Mouse (Mus musculus): ENCODE results near the gene Xylt1.

Xylt1 gene

GRCm38 (mm10) chr7:117383147-117383940 is 2.6 kb downstream of the Xylt1 start:
- peak; percentile 67 for DNase-seq (ENCODE audit: low read depth, low spot score)
- Histone ChIP-seq H3K36me3 (ENCODE audit: control insufficient read depth, insufficient read depth, low read length, poor library complexity, severe bottlenecking) (no peaks in the 10 kb centered on the region), H3K27me3 (ENCODE audit: control insufficient read depth, insufficient read depth, low read length, poor library complexity, severe bottlenecking) (no peaks in the 10 kb centered on the region)

- Histone ChIP-seq H3K36me3 (ENCODE audit: control insufficient read depth, insufficient read depth, low read length, poor library complexity, severe bottlenecking) (no peaks in the 10 kb centered on the region), H3K27me3 (ENCODE audit: control insufficient read depth, insufficient read depth, low read length, poor library complexity, severe bottlenecking) (no peaks in the 10 kb centered on the region)
- DNase-seq (ENCODE audit: low read depth, low spot score), result no peak
Observed at GRCm38 (mm10) chr7:117386376-117386775, 5.6 kb downstream of the Xylt1 start.

- no peaks in the 10 kb centered on the region for H3K27me3 ChIP-seq (ENCODE audit: control insufficient read depth, insufficient read depth, low read length, poor library complexity, severe bottlenecking)
- DNase-seq (ENCODE audit: low read depth, low spot score), result no peak
- H3K36me3 ChIP-seq (ENCODE audit: control insufficient read depth, insufficient read depth, low read length, poor library complexity, severe bottlenecking), result no peaks in the 10 kb centered on the region
Observed at GRCm38 (mm10) chr7:117388284-117388988, 7.7 kb downstream of the Xylt1 start.

GRCm38 (mm10) chr7:117389048-117389447 is 8.3 kb downstream of the Xylt1 start:
- H3K36me3 ChIP-seq (ENCODE audit: control insufficient read depth, insufficient read depth, low read length, poor library complexity, severe bottlenecking), result no peaks in the 10 kb centered on the region
- no peak for DNase-seq (ENCODE audit: low read depth, low spot score)
- no peaks in the 10 kb centered on the region for H3K27me3 ChIP-seq (ENCODE audit: control insufficient read depth, insufficient read depth, low read length, poor library complexity, severe bottlenecking)

- DNase-seq (ENCODE audit: low read depth, low spot score), result no peak
- no peaks in the 10 kb centered on the region for H3K36me3 ChIP-seq (ENCODE audit: control insufficient read depth, insufficient read depth, low read length, poor library complexity, severe bottlenecking)
- H3K27me3 ChIP-seq (ENCODE audit: control insufficient read depth, insufficient read depth, low read length, poor library complexity, severe bottlenecking), result no peaks in the 10 kb centered on the region
Observed at GRCm38 (mm10) chr7:117392863-117393569, 12.2 kb downstream of the Xylt1 start.

- no peaks in the 10 kb centered on the region for H3K36me3 ChIP-seq (ENCODE audit: control insufficient read depth, insufficient read depth, low read length, poor library complexity, severe bottlenecking)
- no peaks in the 10 kb centered on the region for H3K27me3 ChIP-seq (ENCODE audit: control insufficient read depth, insufficient read depth, low read length, poor library complexity, severe bottlenecking)
- DNase-seq (ENCODE audit: low read depth, low spot score), result peak; percentile 74
Observed at GRCm38 (mm10) chr7:117393976-117394375, 13.2 kb downstream of the Xylt1 start.

- H3K27me3 ChIP-seq (ENCODE audit: control insufficient read depth, insufficient read depth, low read length, poor library complexity, severe bottlenecking), result no peaks in the 10 kb centered on the region
- no peaks in the 10 kb centered on the region for H3K36me3 ChIP-seq (ENCODE audit: control insufficient read depth, insufficient read depth, low read length, poor library complexity, severe bottlenecking)
- DNase-seq (ENCODE audit: low read depth, low spot score), result no peak
Observed at GRCm38 (mm10) chr7:117394380-117394779, 13.6 kb downstream of the Xylt1 start.

- no peaks in the 10 kb centered on the region for H3K27me3 ChIP-seq (ENCODE audit: control insufficient read depth, insufficient read depth, low read length, poor library complexity, severe bottlenecking)
- DNase-seq (ENCODE audit: low read depth, low spot score), result no peak
- no peaks in the 10 kb centered on the region for H3K36me3 ChIP-seq (ENCODE audit: control insufficient read depth, insufficient read depth, low read length, poor library complexity, severe bottlenecking)
Observed at GRCm38 (mm10) chr7:117395511-117395910, 14.7 kb downstream of the Xylt1 start.

GRCm38 (mm10) chr7:117397877-117398276 is 17.1 kb downstream of the Xylt1 start:
- no peak for DNase-seq (ENCODE audit: low read depth, low spot score)
- no peaks in the 10 kb centered on the region for H3K27me3 ChIP-seq (ENCODE audit: control insufficient read depth, insufficient read depth, low read length, poor library complexity, severe bottlenecking)
- H3K36me3 ChIP-seq (ENCODE audit: control insufficient read depth, insufficient read depth, low read length, poor library complexity, severe bottlenecking), result no peaks in the 10 kb centered on the region

- no peaks in the 10 kb centered on the region for H3K36me3 ChIP-seq (ENCODE audit: control insufficient read depth, insufficient read depth, low read length, poor library complexity, severe bottlenecking)
- DNase-seq (ENCODE audit: low read depth, low spot score), result peak; percentile 35
- no peaks in the 10 kb centered on the region for H3K27me3 ChIP-seq (ENCODE audit: control insufficient read depth, insufficient read depth, low read length, poor library complexity, severe bottlenecking)
Observed at GRCm38 (mm10) chr7:117399971-117400370, 19.2 kb downstream of the Xylt1 start.

GRCm38 (mm10) chr7:117401581-117401980 is 20.8 kb downstream of the Xylt1 start:
- Histone ChIP-seq H3K36me3 (ENCODE audit: control insufficient read depth, insufficient read depth, low read length, poor library complexity, severe bottlenecking) (no peaks in the 10 kb centered on the region), H3K27me3 (ENCODE audit: control insufficient read depth, insufficient read depth, low read length, poor library complexity, severe bottlenecking) (no peaks in the 10 kb centered on the region)
- no peak for DNase-seq (ENCODE audit: low read depth, low spot score)

- peak; percentile 40 for DNase-seq (ENCODE audit: low read depth, low spot score)
- Histone ChIP-seq H3K36me3 (ENCODE audit: control insufficient read depth, insufficient read depth, low read length, poor library complexity, severe bottlenecking) (0 out of 2 replicates have a peak, but pooled peaks cover 2% of the 10 kb centered on the region), H3K27me3 (ENCODE audit: control insufficient read depth, insufficient read depth, low read length, poor library complexity, severe bottlenecking) (no peaks in the 10 kb centered on the region)
Observed at GRCm38 (mm10) chr7:117406336-117406735, 25.6 kb downstream of the Xylt1 start.

- no peaks in the 10 kb centered on the region for H3K27me3 ChIP-seq (ENCODE audit: control insufficient read depth, insufficient read depth, low read length, poor library complexity, severe bottlenecking)
- 0 out of 2 replicates have a peak, but pooled peaks cover 2% of the 10 kb centered on the region for H3K36me3 ChIP-seq (ENCODE audit: control insufficient read depth, insufficient read depth, low read length, poor library complexity, severe bottlenecking)
- DNase-seq (ENCODE audit: low read depth, low spot score), result no peak
Observed at GRCm38 (mm10) chr7:117409268-117409988, 28.6 kb downstream of the Xylt1 start.

GRCm38 (mm10) chr7:117411874-117412273 is 31.1 kb downstream of the Xylt1 start:
- H3K27me3 ChIP-seq (ENCODE audit: control insufficient read depth, insufficient read depth, low read length, poor library complexity, severe bottlenecking), result no peaks in the 10 kb centered on the region
- 0 out of 2 replicates have a peak, but pooled peaks cover 2% of the 10 kb centered on the region for H3K36me3 ChIP-seq (ENCODE audit: control insufficient read depth, insufficient read depth, low read length, poor library complexity, severe bottlenecking)
- no peak for DNase-seq (ENCODE audit: low read depth, low spot score)

Measured in splenic B cell, adult 2 months (primary cell).